Mouse (Mus musculus) G1E-ER4 (cell line): ENCODE data around the gene Fga. TPM values are rescaled to one million over a fixed set of nuclear protein-coding genes. Genes with fewer than 3 reads are reported as not detected.

Source experiments
- GATA1 ChIP-seq: IDR thresholded peaks from one replicate; pipeline ENCODE4 v1.8.0; 2012; ENCODE audit warnings: low read length, inconsistent platforms
- polyA plus RNA-seq: library from polyadenylated mRNA; stranded (reverse); fragments of >175 nt; gene quantifications from 2 replicates; pipeline ENCODE4 v1.2.3, GENCODE M21; 2012

The Fga gene
- polyA plus RNA-seq, 1 experiment, result not detected

DNA sequence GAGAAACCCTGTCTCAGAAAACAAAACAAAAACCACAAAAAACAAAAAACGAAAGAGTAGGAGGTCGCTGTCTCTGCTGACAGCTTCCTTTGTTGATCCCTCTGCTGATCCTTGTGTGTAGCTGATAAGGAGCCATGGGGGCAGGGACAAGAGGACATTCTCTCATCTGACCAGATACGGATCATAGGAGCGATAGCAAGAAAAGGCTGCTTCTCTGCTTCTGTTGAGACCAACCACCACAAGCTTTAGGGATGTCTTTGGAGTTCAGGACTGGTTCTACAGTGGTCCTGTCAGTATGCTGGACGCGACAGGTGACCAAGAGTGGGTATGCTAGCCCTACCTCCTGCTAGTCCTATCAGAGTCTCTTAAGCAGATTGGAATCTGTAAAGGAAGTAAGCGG, 27.2 kb downstream of the Fga start:
- TF ChIP-seq GATA1, result no peak

DNA sequence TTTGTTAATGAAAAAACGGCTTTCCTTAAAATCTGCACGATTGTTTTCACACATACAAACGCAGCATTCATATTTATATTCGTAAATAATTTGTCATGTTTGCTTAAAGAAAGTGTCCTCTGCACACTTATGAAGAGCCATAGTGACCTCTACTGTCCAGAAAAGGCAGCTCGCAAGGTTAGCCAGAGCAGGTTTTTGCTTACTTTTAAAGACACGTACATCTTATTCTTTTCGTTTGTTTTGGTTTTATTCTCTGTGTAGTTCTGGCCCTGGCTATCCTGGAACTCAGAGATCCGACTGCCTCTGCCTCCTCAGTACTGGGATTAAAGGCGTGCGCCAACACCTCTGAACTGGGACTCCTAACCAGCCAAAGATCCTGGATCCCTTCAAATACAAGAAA, 27.9 kb downstream of the Fga start:
- no peak for TF ChIP-seq GATA1

DNA sequence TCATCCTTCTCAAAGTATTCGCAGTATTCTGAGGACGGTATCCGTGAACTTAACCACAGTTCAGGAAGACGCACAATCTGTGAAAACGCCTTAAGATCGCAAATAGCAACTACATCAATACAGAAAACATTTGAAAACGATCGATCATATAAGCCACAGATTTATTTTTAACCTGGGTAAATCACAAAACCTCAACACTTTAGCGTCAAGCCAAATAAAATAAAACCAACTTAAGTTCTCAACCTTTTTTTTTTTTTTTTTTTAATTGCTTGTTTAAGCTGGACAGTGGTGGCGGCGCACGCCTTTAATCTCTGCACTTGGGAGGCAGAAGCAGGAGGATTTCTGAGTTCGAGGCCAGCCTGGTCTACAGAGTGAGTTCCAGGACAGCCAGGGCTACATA, 28.9 kb downstream of the Fga start:
- TF ChIP-seq GATA1, result no peak

DNA sequence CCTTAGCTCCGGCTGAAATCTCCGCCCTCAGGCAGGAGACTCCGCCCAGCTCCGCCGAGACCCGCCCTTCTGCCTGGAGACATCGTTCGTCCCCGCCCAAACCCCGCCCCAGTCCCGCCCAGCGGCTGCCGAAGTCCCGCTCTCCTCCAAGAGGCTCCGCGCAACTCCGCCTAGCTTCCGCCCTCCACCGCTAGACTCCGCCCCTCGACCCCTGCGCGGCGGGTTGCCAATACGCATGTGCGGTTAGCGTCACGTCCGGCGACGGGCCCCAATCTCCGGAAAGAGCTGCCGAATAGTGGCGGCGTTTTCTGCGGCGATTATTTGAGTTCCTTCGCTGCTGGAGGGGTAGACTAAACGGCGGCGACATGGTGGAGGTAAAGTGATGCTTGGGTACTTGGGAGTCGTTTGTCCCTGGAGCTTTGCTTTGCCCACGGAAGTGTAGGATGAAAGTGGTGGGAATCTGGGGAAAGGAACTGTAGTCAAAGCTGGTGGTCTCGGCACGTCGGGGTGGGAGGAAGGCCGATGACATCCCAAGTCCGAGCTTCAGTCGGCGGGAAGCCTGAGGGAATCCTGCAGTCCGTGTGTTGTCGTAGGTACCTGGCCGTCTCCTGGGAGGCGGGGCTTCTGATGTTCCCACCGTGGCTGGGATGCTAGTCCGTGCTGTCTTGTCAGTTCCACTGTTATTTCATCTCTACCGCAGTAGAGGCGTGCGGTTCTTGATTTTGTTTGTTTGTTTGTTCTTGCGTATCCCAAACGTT, 29.6 kb downstream of the Fga start, which contains the start of gene Plrg1:
Gene Plrg1 (plus strand): TSS at position 242 of the 758 bp plus-strand sequence.
- TF ChIP-seq GATA1, result no peak

DNA sequence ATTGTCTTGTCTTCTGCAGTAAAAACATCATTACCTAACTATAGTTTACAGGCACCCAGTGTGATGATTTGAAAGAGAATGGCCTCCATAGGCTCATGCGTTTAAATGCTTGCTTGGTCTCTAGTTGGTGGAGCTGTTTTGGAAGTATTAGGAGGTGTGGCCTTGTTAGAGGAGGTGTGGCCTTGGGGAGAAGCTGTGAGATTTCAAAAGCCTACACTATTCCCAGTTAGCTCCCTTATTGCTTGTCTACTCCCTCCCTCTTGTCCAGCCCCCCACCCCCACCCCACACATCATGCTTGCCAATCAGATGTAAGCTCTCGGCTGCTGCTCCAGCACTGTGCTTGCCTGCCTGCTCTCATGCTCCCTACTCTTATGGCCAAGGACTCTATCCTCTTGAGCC, 31.2 kb downstream of the Fga start:
- TF ChIP-seq GATA1, result no peak

DNA sequence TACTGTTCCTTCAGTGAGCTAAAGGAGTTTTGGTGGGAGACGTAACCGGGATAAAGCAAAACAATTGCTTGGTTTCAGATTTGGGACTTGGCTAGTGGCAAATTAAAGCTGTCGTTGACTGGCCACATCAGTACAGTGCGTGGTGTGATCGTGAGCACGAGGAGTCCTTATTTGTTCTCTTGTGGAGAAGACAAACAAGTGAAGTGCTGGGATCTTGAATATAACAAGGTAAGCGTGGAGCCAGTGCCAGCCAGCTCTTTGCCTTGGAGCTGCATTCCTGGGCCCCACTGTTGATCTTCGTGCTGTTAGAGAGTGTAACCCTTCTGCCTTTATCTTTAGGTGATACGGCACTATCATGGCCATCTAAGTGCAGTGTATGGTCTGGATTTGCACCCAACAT, 42.0 kb downstream of the Fga start:
- no peak for TF ChIP-seq GATA1

DNA sequence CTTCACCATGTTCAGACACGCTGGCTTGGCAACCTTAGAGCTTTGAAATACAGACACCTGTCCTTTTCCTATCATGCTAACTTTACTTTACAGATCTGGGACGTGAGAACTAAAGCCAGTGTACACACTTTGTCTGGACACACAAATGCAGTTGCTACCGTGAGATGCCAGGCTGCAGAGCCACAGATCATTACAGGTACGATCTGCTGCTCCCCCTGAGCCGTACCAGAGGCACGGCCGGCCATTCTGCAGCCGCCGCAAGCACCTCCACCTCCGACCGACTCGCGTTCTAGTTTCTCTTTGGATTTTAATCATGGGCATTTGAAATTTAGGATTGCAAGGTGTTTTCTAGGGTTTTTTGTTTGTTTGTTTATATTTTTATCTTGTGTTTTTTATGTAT, 43.0 kb downstream of the Fga start:
- no peak for TF ChIP-seq GATA1

DNA sequence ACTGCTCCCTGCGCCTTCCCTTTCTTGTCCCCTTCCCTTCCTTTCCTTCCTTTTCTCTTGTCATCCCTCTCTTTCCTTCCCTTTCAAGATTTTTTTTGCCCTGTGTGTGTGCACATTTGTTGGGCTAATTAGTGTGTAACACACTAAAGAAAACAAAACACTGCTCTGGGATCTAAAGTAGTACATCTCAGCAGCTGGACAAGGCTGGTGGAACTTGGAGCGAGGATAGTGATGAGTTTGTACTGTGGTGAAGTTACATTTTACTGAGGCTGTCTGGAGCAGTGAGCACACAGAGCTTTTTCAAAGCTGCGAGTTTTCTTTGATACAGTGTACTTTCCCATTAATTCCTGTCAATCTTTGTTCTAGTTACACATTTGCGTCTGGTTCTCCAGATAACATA, 44.4 kb downstream of the Fga start:
- no peak for TF ChIP-seq GATA1

DNA sequence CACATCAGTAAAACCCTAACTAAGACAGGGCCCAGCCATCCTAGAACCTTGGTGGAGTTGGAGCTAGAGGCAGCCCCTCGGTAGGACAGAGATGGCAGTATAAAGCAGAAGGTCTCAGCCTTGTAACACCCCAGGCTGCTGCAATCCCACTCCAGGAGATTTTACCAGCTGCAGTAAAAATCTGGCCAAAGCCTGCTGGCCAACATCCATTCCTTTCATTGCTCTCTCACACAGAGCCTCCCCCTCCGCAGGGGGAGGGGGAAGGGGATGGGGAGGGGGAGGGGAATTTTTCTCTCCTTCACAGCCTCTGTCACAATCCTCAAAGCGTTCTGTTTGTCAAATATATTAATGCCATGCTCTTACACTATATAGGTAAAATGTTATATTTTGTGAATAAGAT, 50.7 kb downstream of the Fga start:
- TF ChIP-seq GATA1, result no peak

DNA sequence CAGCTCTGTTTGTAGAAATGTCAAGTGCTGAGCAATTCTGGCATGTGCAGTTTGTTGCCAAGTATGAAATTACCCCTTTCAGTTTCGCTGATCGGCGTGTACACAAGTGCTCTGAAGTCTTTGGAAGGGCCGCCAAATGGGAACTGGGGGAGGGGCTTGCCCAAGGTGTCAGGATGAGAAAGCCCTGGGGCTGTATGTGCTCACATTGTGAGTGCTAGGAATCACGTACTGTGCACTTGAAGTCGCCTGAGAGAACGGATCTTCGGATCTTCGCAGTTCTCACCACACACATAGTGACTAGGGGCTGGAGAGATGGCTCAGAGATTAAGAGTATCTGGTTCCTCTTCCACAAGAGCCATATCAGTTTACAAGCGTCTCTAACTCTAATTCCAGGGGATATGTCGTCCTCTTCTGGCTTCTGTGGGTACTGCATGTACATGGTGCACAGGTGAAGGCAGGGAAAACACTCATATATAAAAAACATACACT, 54.7 kb downstream of the Fga start:
- peak; percentile 58 for TF ChIP-seq GATA1

Other genes with a start within 250 kb of the Fga start
- not detected in 2 replicates for gene Rbm46, start 149.6 kb upstream of the Fga start, polyA plus RNA-seq
- not detected in 2 replicates for gene Lrat, start 122.1 kb upstream of the Fga start, polyA plus RNA-seq
- gene Fgg, start 18.4 kb upstream of the Fga start, polyA plus RNA-seq, result not detected in 2 replicates
- not detected in 2 replicates for gene Fgb, start 23.8 kb downstream of the Fga start, polyA plus RNA-seq
- 3.6 and 4.5 TPM in 2 replicates for gene Plrg1, start 29.4 kb downstream of the Fga start, polyA plus RNA-seq
- gene Dchs2, start 101.9 kb downstream of the Fga start, polyA plus RNA-seq, result not detected in 2 replicates